Mouse (Mus musculus) retina, postnatal 1 day (tissue): ENCODE measurements around the gene Tbrg4.

Experiments
- DNase-seq: peaks from one replicate; pipeline ENCODE4 v3.0.0-alpha.2; 2012

Gene Tbrg4

DNA sequence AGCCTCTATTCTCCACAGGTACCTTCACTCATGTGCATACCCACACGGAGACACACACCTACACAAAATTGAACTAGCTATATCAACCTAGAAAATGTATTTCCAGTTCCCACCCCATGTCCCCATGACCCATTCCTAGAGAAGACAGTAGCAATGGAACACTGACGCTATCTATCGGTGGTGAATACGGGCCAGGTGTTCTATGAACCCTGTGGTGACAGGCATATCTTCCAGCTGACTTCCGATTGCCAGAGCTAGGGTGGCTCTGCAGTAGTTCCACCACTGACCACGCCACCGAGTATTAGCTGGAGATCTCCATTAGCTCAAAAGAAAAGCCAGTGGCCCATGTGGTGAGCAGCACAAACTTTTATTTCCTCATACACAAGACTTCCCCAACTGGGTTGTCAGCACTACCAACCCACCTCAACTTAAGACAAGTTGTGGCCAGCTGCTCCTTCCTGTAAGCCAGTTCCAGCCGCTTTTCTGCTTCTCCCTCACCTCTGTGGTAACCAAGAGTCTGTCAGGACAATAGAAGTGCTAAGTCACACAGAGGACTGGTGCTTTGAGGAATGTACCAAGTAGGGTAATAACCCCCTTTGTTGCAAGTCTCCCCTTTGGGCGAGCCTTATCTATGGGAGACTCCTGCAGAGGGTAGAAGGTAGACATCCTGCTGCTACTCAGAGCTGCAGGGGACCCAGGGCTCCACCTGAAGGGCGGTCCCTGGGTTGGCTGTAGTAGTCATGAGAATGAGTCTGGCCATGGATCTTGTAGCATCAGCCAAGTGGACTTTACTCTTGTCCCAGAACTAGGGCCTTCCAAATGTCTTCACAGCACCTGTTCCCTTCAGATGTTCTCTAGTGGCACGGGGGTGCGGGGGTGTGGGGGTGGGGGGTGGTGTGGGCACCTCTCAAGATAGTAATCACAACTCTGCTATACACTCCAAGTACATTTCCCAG is 10.3 kb downstream of the Tbrg4 start:
- no peak for DNase-seq

- peak; percentile 90 for DNase-seq
Measured at GRCm38 (mm10) chr11:6605491-6606399, 20.1 kb downstream of the Tbrg4 start, which contains the start of gene Nacad. Gene Nacad, minus strand, starts transcription at chr11:6606053.

GRCm38 (mm10) chr11:6605021-6605481 is 20.8 kb downstream of the Tbrg4 start:
- DNase-seq = peak; percentile 51

DNA sequence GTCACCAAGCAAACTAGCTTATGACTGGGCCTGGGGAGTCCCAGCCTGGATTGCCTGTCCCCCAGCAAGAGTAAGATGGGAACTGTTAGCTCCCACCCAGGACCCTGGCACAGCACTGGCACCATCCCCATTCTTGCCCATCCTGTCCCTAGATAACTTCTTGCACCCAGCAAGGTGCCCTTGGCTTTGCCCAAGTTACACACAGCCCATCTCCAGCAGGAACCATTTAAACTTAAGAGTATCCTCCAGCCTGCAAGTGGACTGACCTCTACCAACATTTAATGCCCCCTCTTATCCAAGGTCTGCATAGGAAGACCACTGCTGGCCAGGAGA is 21.3 kb downstream of the Tbrg4 start:
- DNase-seq = no peak

GRCm38 (mm10) chr11:6603887-6604603 is 21.8 kb downstream of the Tbrg4 start:
- peak; percentile 84 for DNase-seq

DNA sequence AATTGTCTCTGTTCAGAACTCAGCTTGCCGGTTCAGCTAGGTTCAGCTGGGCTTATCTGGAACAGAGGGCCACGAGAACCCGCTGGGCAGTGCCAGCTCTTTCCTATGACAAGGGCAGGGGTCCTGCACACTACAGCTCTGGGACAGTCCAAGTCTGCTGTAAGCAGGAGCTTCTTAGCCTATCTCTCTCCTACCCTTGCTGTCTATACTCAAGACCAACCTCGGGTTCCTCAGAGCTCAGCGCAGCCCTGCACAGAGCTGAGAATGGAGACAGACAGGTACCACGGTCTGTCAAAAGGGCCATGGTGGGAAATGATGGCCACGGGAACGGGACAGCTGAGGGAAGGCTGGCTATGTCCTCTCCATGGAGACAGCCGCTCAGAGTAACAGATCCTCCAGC is 22.6 kb downstream of the Tbrg4 start:
- DNase-seq = no peak

GRCm38 (mm10) chr11:6602662-6603061 is 23.2 kb downstream of the Tbrg4 start:
- DNase-seq = no peak

GRCm38 (mm10) chr11:6601649-6602480 is 24.0 kb downstream of the Tbrg4 start:
- no peak for DNase-seq

DNA sequence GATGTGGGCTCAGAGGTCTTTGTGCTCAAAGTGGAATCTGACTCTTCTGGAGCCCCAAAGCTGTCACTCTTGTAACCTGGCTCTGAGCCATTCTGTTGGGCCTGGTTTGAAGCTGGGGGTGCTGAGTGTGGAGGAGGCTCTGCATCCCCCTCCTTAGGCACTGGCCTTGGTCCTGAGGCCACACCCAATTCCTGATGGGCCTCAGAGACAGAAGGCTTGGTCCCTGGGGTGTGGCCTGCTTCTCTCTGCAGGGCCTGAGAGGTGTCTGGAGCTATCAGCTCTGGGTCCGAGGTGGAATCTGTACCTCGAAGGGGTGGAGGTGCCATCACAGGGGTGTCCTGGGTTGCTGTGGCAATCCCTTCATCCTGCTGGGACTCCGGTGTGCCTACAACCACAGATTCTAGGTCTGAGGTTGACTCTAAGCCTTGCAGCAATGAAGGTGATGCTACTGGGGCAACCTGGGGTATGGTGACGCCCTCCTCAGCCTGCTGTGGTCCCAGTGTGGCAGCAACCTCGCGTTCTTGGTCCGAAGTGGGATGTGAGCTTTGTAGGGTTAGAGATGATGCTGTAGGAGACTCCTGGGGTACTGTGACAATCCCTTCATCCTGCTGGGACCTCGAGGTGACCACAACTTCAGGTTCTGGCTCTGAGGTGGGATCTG is 25.5 kb downstream of the Tbrg4 start:
- DNase-seq = no peak

DNA sequence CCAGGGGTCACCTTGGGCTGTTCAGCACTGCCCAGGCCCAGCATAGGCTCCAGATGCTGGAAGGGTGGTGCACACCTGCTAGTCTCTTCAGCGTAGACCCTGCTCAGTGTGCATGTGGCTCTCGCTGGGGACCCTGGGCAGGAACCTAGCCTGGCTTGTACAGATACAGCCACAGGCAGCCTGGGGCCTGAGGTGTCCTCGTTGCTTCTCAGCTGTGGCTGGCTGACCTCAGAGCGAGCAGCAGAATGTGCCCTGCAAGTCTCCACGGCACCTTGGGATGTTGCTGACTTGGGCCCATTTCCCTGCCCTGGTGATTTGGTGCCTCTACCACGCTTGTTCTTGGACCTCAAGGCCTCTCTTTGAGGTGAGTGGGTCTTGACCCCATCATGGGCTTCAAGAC is 26.0 kb downstream of the Tbrg4 start:
- no peak for DNase-seq

GRCm38 (mm10) chr11:6599011-6599681 is 26.7 kb downstream of the Tbrg4 start:
- DNase-seq = peak; percentile 74

DNA sequence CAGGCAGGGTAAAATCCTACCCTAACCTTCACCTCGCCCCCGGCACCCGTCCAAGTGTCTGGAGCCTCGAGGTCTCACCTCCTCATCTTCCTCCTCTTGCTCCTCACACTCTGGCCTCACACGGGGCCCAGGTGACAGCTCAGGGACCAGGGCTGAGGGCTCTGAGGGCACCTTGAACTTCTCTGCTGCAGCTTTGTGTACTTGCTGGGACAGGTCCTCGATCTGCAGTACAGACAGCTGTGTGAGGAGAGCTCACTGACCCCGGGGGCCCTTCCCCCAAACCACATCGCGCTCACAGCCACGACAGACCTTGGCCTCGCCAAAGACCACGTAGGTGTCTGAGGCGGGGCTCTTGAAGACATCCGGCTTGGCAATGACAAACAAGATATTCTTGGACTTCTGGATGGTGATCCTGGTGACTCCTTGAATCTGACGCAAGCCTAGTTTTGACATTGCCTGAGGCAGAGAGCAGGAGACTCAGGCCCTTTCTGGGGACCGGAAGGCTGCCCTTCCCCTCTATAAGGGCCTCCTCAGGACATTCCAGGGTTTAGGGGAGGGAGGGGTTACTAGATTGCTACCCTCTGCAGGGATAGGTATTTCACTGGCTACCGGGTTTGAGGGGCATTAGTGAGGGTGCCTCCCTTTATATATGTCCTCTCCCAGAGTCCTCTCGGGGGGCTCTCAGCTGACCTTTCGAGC is 27.5 kb downstream of the Tbrg4 start:
- no peak for DNase-seq

DNA sequence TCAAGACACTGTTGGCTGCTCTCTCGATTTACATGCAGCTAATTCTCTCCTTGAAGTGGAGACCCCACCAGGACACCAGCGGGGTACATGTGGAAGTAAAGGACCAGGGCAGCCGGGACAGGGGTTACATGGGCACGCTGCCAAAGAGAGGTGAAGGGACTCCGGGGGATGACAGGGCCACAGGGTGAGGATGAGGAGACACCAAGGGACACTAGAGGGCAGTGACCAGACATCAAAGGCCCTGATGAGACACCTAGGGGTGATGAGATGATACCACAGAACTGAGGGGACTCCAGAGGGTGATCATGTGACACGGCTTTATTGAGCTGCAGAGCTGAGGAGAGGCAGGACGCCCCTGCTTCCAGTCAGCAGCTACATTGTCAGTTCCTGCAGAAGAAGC is 28.3 kb downstream of the Tbrg4 start:
- DNase-seq = peak; percentile 45

DNA sequence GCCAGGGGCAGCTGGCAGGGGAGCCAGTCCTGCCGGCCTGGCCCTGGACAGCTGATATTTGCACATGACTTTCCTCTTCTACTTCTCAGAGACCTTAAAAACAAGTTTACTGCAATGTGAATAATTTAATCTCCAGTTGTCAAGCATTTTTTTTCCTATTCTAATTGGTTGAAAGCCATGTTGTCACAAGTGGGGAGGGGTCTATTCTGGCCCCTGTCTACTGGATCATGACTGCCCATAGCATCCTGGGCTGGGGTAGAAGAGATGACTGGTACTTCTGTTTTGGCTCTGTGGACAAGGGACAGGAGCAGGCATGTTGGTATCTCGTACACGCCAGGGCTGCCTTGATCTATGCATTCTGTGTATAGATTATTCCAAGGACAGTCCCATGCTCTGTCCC is 29.3 kb downstream of the Tbrg4 start:
- DNase-seq = no peak

- no peak for DNase-seq
Measured at GRCm38 (mm10) chr11:6596205-6596604, 29.7 kb downstream of the Tbrg4 start.

DNA sequence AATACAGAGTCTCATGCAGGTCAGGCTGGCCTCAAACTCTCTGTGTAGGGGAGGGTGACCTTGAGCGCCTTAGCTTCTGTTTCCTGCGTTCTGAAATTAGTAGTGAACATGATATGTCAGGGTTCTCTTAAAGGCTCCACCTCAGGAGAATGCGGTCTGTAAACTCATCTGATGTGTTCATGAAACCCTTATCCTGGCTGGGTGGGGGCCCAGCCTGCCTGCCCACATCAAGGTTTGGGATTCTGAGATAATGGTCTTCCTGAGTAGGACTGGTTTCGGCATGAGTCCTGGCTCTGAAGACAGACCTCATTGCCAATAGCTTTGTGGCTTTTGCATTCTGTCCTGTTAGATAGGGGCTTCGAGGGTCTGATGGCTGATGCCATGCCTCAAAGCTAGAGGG is 30.5 kb downstream of the Tbrg4 start:
- DNase-seq = no peak

DNA sequence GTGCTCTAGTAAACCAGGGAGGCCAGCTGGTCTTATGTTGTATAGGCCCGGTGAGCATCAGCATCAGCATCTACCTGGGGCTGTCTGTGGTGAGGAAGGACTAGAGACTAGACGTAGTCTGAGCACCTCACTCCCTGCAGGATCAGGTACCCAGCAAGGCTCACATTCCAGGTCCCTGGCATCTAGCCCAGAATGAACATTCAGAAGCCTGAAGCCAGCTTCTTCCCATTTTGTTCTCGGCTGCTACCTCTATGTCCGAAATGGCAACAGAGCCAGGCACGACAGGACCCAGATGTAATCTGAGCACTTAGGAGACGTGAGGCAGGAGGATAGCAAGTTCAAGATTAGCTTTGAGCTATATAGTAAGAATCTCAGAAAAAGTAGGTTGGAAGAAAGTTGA is 31.0 kb downstream of the Tbrg4 start:
- no peak for DNase-seq

GRCm38 (mm10) chr11:6593406-6593805 is 32.5 kb downstream of the Tbrg4 start:
- DNase-seq = no peak

DNA sequence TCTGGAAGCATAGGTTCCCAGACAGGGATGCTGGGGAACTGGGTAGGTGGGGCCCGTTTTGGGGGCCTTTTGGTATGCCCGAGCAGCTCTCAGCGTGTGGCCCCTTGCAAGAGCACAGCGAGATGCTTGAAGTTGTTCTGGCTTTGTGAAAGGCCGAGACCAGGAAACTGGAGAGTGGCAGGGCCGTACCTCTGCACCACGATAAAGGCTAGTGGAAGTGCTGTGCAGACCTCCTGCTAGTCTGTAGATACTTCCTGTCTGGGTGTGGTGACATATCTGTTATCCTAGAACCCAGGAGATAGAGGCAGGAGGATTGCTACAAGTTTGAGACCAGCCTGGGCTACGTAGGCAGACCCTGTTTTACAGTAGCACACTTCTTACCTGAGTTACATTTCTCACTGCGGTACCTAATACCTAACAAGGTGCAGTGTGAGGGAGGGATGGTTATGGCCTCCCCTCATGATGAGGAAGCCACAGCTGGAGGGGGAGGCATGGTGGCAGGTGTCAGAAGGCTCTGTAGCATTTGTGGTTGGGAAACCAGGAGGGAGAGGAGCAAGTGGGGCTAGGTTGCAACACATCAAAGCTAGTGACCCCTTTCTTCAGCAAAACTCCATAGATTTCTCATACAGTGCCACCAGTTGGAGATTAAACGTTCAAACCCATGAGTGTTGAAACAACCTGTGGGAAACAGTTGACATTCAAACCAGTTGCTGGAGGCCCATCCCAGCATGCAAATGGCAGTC is 34.8 kb downstream of the Tbrg4 start:
- no peak for DNase-seq
